Mouse (Mus musculus) embryonic facial prominence, embryonic 10.5 days (tissue): ENCODE results near the gene Nepro. TPM values are rescaled to one million over a fixed set of nuclear protein-coding genes. Genes with fewer than 3 reads are reported as not detected.

Source experiments
- DNase-seq: peaks from one replicate; pipeline ENCODE4 v3.0.0-alpha.2; 2017; ENCODE audit warnings: low spot score
- H3K27ac ChIP-seq: fragments of 300-500 bp; sonication (generic); replicated peaks from 2 replicates; pipeline ENCODE4 v1.5.1; 2016; ENCODE audit warnings: mild to moderate bottlenecking
- H3K27me3 ChIP-seq: fragments of 300-500 bp; sonication (generic); replicated peaks from 2 replicates; pipeline ENCODE4 v1.6.1; 2016; ENCODE audit warnings: low read depth, mild to moderate bottlenecking; ENCODE audit not compliant: poor library complexity, severe bottlenecking
- H3K36me3 ChIP-seq: fragments of 300-500 bp; sonication (generic); replicated peaks from 2 replicates; pipeline ENCODE4 v1.6.1; 2016; ENCODE audit warnings: mild to moderate bottlenecking, moderate library complexity
- H3K4me1 ChIP-seq: fragments of 300-500 bp; sonication (generic); 2 replicates; pipeline ENCODE4 v1.6.1; 2016
- H3K4me3 ChIP-seq: fragments of 300-500 bp; sonication (generic); 2 replicates; pipeline ENCODE4 v1.5.1; 2016; ENCODE audit warnings: mild to moderate bottlenecking, moderate library complexity
- H3K9me3 ChIP-seq: fragments of 300-500 bp; sonication (generic); 2 replicates; pipeline ENCODE4 v1.6.1; 2016; ENCODE audit warnings: mild to moderate bottlenecking
- WGBS: fragments of 180-500 bp; shearing (Covaris S2); methylation state at CpG from one replicate; pipeline ENCODE4 v1.1.7; 2016; 5-methylcytosine and 5-hydroxymethylcytosine counted together
- polyA plus RNA-seq: library from polyadenylated mRNA; unstranded; fragments of >200 nt; fragmentation: Nextera tagmentation; extraction: Ambion mirVana; gene quantifications from 2 replicates; pipeline ENCODE4 v1.2.1, GENCODE M21; 2016

Gene Nepro
- 13.4 and 14.1 TPM in 2 replicates for polyA plus RNA-seq

DNA sequence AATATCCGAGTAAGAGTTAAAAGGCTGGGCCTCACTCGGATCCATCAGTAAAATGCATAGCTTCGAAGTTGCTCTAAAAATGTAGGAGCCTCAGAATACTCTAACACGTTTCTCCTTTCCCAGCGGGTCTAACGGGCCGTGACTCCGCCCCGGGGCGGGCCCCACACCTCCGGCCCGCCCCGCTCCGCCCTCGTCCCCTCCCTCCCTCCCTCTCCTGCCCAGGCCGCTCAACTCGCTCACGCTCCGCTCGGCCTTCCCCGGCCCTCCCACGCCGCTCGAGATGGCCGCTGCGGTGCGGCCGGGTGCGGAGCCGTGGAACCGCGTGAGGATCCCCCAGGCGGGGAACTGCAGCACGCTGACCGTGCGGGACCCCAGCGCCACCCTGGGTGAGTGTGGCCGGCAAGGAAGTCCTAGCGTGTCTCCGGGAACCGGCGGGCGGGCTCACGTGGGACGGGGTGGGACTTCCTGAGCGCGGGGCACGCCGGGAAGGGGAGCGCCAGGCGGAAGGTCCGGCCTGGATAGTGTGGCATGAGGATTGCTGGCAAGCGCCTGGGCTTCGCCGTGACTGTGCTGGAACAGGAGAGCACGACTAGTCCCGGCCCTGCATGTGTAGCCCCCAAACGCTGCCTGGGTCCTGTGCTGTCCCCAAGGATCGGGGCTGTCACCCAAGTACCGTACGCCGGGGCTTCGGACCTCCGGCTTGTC, at the start of gene Nepro:
Gene Nepro, plus strand, starts transcription at position 219 of the 705 bp plus-strand sequence.
- under 1% methylated on average over 64 of the region's 64 CpGs for WGBS
- peak; percentile 95 for DNase-seq
- peaks cover 21% of the 10 kb centered on the region for H3K4me1 ChIP-seq
- no peaks in the 10 kb centered on the region for H3K9me3 ChIP-seq
- H3K27me3 ChIP-seq = no peaks in the 10 kb centered on the region
- H3K27ac ChIP-seq = peak within 1 kb of the TSS; percentile 96
- peaks cover 39% of the 10 kb centered on the region for H3K36me3 ChIP-seq
- peak within 1 kb of the TSS; percentile 74 for H3K4me3 ChIP-seq

DNA sequence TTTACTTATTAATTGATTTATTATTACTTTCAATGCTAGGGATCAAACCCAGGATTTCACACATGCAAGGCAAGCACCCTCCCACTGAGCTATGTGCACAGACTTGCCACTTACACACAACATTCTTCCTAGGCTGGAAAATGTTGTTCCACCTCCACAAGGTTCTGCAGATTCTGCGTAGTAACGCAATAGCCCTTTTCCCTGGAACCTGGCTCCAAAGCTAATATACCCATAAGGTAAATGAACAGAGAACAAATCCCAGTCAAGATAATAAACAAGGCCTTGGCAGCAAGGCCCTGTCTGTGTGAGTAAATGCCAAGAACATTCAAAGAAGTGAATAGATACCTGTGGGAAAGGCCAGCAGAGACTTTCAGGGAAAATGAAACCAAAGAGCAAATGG, 47.7 kb upstream of the Nepro start:
- DNase-seq = no peak
- Histone ChIP-seq H3K27me3 (peaks cover 11% of the 10 kb centered on the region), H3K27ac (no peak overlapping the region), H3K36me3 (no peaks in the 10 kb centered on the region), H3K4me3 (no peak overlapping the region), H3K4me1 (peaks cover 53% of the 10 kb centered on the region), H3K9me3 (no peaks in the 10 kb centered on the region)
- WGBS = 94% methylated on average over 2 of the region's 2 CpGs

DNA sequence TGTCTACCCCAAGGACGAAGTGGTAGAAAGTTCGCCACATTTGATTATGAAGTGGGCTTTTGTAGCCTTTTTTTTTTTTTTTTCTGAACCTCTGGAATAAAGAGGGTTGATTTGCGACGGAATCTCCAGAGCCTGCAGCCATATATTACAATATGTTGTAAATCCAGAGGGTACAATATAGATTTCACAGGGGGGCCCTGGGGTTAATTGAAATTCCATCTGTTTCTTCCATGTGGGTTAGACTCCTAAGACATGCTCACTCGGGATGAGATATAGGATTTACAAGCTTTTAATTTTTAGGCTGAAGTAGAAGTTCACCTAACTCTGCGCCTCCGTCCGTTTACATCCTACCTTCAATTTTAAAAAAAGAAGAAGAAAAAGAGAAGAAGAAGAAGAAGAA, 45.0 kb upstream of the Nepro start:
- Histone ChIP-seq H3K27me3 (peaks cover 1% of the 10 kb centered on the region), H3K9me3 (peaks cover 11% of the 10 kb centered on the region; the same call in 1 of the 2 replicates), H3K4me1 (peaks cover 32% of the 10 kb centered on the region), H3K36me3 (0 out of 2 replicates have a peak, but pooled peaks cover 4% of the 10 kb centered on the region), H3K4me3 (no peak overlapping the region), H3K27ac (peak overlapping the region; percentile 81)
- WGBS = 60% methylated on average over 8 of the region's 8 CpGs
- DNase-seq = no peak

GRCm38 (mm10) chr16:44679503-44679971, 44.6 kb upstream of the Nepro start:
- Histone ChIP-seq H3K4me1 (peaks cover 32% of the 10 kb centered on the region), H3K27me3 (no peaks in the 10 kb centered on the region), H3K27ac (peak overlapping the region; percentile 81), H3K4me3 (no peak overlapping the region), H3K36me3 (0 out of 2 replicates have a peak, but pooled peaks cover 4% of the 10 kb centered on the region), H3K9me3 (peaks cover 11% of the 10 kb centered on the region; the same call in 1 of the 2 replicates)
- WGBS = 22% methylated on average over 8 of the region's 8 CpGs
- DNase-seq = peak; percentile 69

DNA sequence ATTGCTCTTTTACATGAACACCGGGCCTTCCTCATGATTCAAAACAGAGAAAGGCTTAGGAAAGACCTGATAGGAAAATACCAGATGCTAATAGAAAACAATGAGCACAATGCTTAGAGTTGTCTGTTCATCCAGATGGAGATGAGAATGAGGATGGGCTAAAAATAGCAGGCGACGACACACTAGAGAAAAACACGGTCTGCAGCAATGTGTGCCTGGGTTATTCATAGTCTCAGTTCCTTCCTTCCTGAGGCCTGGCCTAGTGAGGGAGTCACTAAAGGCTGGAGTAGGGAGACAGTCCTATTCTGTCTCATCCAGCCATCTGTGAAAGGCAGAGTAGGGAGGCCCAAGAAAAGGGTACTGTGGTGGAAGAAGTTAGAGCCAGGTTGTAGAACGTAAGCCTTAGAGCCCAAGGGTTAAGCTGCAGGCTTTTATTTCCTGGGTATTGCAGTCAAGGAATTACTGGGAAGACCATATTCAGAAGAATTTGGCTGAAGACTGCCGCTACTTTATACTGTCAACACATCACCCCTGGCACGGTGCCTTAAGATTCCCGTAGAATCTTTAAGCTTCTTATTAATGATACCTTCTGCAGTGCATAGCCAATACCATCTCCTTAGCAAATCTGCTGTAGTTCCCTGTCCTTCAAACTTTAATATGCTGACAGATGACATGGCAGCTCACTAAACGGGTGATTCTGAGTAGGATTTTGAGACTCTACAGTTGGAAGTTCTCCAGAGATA, 43.2 kb upstream of the Nepro start:
- Histone ChIP-seq H3K9me3 (peaks cover 11% of the 10 kb centered on the region; the same call in 1 of the 2 replicates), H3K4me3 (no peak overlapping the region), H3K27ac (peak overlapping the region; percentile 81), H3K36me3 (0 out of 2 replicates have a peak, but pooled peaks cover 4% of the 10 kb centered on the region), H3K27me3 (peaks cover 9% of the 10 kb centered on the region; the same call in 1 of the 2 replicates), H3K4me1 (peaks cover 40% of the 10 kb centered on the region)
- 85% methylated on average over 9 of the region's 9 CpGs for WGBS
- no peak for DNase-seq

DNA sequence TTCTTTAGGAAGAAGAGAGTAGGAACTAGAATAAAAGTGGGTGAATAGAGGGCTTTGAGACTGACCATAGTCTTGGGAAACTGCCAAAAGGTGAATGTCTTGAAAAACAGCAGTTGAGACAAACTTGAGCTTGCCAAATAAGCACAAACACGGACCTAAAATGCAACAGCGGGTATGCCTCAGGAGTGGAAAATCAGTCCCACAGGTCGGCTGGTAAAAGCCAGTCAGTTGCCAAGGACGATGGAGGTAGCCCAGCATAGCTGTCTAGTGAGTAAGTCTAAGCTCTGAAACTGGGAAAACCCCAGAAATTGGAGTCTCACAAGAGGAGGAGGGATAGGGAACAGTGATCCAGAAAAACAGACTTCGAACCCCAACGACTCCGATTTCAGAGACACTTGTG, 39.5 kb upstream of the Nepro start:
- H3K27ac ChIP-seq = 0 out of 2 replicates have a peak overlapping the region, but pooled peaks have one; percentile 11

DNA sequence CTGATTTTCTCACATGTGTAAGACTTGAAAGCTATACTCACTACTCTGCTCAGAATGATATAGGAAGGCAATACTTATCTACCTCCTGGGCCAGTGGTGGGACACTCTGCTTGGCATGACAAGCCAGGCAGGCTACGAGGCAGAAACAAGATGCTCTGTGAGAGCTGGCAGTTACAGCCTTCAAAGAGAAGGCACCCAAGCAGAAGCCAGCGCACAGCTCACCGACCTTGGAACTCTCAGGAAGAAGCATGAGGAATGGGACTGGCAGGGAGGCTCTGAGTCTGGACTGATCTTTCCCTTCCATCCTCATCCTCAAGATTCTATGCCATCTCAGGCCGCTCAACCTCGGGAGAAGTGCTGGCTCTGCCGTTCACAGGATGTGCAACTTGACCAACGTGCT, 38.7 kb upstream of the Nepro start:
- H3K4me3 ChIP-seq = no peak overlapping the region

More for the DNA sequence above, 39.5 kb upstream of the Nepro start:
- no peak for DNase-seq
- 0 out of 2 replicates have a peak, but pooled peaks cover 4% of the 10 kb centered on the region for H3K36me3 ChIP-seq
- peaks cover 11% of the 10 kb centered on the region; the same call in 1 of the 2 replicates for H3K9me3 ChIP-seq
- H3K4me1 ChIP-seq = peaks cover 58% of the 10 kb centered on the region
- 88% methylated on average over 7 of the region's 7 CpGs for WGBS
- H3K4me3 ChIP-seq = no peak overlapping the region
- H3K27me3 ChIP-seq = peaks cover 9% of the 10 kb centered on the region; the same call in 1 of the 2 replicates

GRCm38 (mm10) chr16:44686991-44687718, 36.9 kb upstream of the Nepro start:
- Histone ChIP-seq H3K4me3 (peak overlapping the region; percentile 48), H3K4me1 (peaks cover 47% of the 10 kb centered on the region)

More for the DNA sequence above, 38.7 kb upstream of the Nepro start:
- no peak for DNase-seq
- Histone ChIP-seq H3K36me3 (0 out of 2 replicates have a peak, but pooled peaks cover 4% of the 10 kb centered on the region), H3K27me3 (peaks cover 9% of the 10 kb centered on the region; the same call in 1 of the 2 replicates), H3K4me1 (peaks cover 51% of the 10 kb centered on the region), H3K9me3 (peaks cover 11% of the 10 kb centered on the region; the same call in 1 of the 2 replicates), H3K27ac (no peak overlapping the region)
- 83% methylated on average over 7 of the region's 7 CpGs for WGBS

DNA sequence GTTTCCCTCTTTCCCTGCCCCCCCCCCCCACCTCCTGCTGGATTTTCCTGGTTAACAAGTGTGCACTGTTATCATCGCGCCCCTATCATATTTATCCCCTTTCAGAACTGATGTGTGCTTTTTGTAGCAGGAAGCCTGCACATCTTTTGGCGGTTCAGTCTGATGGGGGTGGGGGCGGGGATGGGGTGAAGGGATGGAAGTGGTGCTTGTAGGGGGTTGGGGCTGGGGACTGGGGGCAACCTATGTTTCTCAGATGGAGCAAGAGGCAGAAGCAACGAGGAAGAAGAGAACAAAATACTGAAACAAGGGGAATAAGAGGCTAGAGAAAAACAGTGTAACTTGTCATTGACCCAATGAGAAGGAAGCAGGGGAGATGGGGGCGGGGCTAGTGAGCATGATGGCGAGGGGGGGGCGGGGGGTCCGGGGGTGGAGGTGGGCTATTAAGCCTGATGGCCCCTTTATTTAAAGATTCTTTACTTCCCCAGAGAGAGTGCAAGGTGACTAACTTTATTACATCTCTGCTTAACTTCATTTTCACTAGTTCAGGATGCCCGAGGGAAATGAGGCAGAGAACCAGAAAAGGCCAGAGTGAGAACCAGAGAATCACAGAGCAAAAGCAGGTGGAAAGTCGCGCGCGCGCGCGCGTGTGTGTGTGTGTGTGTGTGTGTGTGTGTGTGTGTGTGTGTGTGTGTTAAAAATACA, 36.2 kb upstream of the Nepro start:
- peaks cover 47% of the 10 kb centered on the region for H3K4me1 ChIP-seq
- 4% methylated on average over 18 of the region's 18 CpGs for WGBS

More at GRCm38 (mm10) chr16:44686991-44687718, 36.9 kb upstream of the Nepro start:
- peak; percentile 81 for DNase-seq
- WGBS = 35% methylated on average over 20 of the region's 20 CpGs
- Histone ChIP-seq H3K36me3 (0 out of 2 replicates have a peak, but pooled peaks cover 4% of the 10 kb centered on the region), H3K27me3 (peaks cover 9% of the 10 kb centered on the region; the same call in 1 of the 2 replicates), H3K27ac (peak overlapping the region; percentile 92), H3K9me3 (peaks cover 7% of the 10 kb centered on the region; the same call in 1 of the 2 replicates)

GRCm38 (mm10) chr16:44688507-44688906, 35.6 kb upstream of the Nepro start:
- Histone ChIP-seq H3K4me3 (peak overlapping the region; percentile 48), H3K27me3 (peaks cover 9% of the 10 kb centered on the region; the same call in 1 of the 2 replicates), H3K27ac (peak overlapping the region; percentile 92), H3K36me3 (no peaks in the 10 kb centered on the region), H3K9me3 (no peaks in the 10 kb centered on the region), H3K4me1 (peaks cover 47% of the 10 kb centered on the region)
- 5% methylated on average over 4 of the region's 4 CpGs for WGBS
- peak; percentile 41 for DNase-seq

More for the DNA sequence above, 36.2 kb upstream of the Nepro start:
- peak; percentile 68 for DNase-seq
- Histone ChIP-seq H3K27me3 (peaks cover 9% of the 10 kb centered on the region; the same call in 1 of the 2 replicates), H3K27ac (peak overlapping the region; percentile 92), H3K36me3 (no peaks in the 10 kb centered on the region), H3K4me3 (peak overlapping the region; percentile 48), H3K9me3 (peaks cover under 1% of the 10 kb centered on the region; the same call in 1 of the 2 replicates)

- no peak for DNase-seq
- H3K27me3 ChIP-seq = peaks cover under 1% of the 10 kb centered on the region; the same call in 1 of the 2 replicates
- H3K27ac ChIP-seq = no peak overlapping the region
These were observed 33.6 kb upstream of the Nepro start for GRCm38 (mm10) chr16:44690501-44690900.

More at GRCm38 (mm10) chr16:44690501-44690900, 33.6 kb upstream of the Nepro start:
- WGBS = 76% methylated on average over 2 of the region's 2 CpGs
- Histone ChIP-seq H3K36me3 (no peaks in the 10 kb centered on the region), H3K4me1 (peaks cover 41% of the 10 kb centered on the region), H3K4me3 (no peak overlapping the region), H3K9me3 (no peaks in the 10 kb centered on the region)
